Mouse (Mus musculus) kidney, embryonic 16.5 days (tissue): ENCODE measurements around the gene Gm29666. TPM values are rescaled to one million over a fixed set of nuclear protein-coding genes. Genes with fewer than 3 reads are reported as not detected.
"Not testable (repeated sequence)": the region's sequence is repeated elsewhere in the genome, so short reads cannot be mapped to it uniquely, and the experiment has no call there.

Experiments
- ATAC-seq: fragments of 200-750 bp; cut with Nextera tagmentation; 2 replicates; pipeline ENCODE4 v1.8.0; 2017; ENCODE audit warnings: moderate TSS enrichment; ENCODE audit not compliant: low FRiP score, low TSS enrichment
- H3K27ac ChIP-seq: fragments of 300-500 bp; sonication (generic); 2 replicates; pipeline ENCODE4 v1.5.1; 2014; ENCODE audit warnings: low read length
- H3K27me3 ChIP-seq: fragments of 300-500 bp; sonication (generic); 2 replicates; pipeline ENCODE4 v1.6.1; 2014; ENCODE audit warnings: low read length, control low read depth, mixed read lengths; ENCODE audit not compliant: insufficient read depth
- H3K36me3 ChIP-seq: fragments of 300-500 bp; sonication (generic); 2 replicates; pipeline ENCODE4 v1.6.1; 2014; ENCODE audit warnings: low read length, control low read depth, mixed read lengths; ENCODE audit not compliant: insufficient read depth
- H3K4me1 ChIP-seq: fragments of 300-500 bp; sonication (generic); 2 replicates; pipeline ENCODE4 v1.6.1; 2014; ENCODE audit warnings: low read length, control low read depth, mixed read lengths; ENCODE audit not compliant: insufficient read depth
- H3K4me2 ChIP-seq: fragments of 300-500 bp; sonication (generic); replicated peaks from 2 replicates; pipeline ENCODE4 v1.6.1; 2014; ENCODE audit warnings: low read depth, low read length
- H3K4me3 ChIP-seq: fragments of 300-500 bp; sonication (generic); 2 replicates; pipeline ENCODE4 v1.5.1; 2014; ENCODE audit warnings: mild to moderate bottlenecking, low read length
- H3K9ac ChIP-seq: fragments of 300-500 bp; sonication (generic); replicated peaks from 2 replicates; pipeline ENCODE4 v1.6.1; 2014; ENCODE audit warnings: low read length
- H3K9me3 ChIP-seq: fragments of 300-500 bp; sonication (generic); 2 replicates; pipeline ENCODE4 v1.6.1; 2016; ENCODE audit warnings: low read length, control low read depth
- WGBS: fragments of 180-500 bp; shearing (Covaris S2); extraction: QIAGEN DNeasy Blood & Tissue Kit; methylation state at CpG from one replicate; pipeline ENCODE4 v1.1.7; 2014; 5-methylcytosine and 5-hydroxymethylcytosine counted together
- polyA plus RNA-seq: library from polyadenylated mRNA; unstranded; fragments of >200 nt; fragmentation: Nextera tagmentation; extraction: Ambion mirVana; gene quantifications from 2 replicates; pipeline ENCODE4 v1.2.1, GENCODE M21; 2015

The Gm29666 gene
- polyA plus RNA-seq, 1 experiment from 2014 or later = 0.50 TPM

- peak overlapping the region; percentile 84 for H3K4me2 ChIP-seq
- ATAC-seq = peak; percentile 80
- WGBS = under 1% methylated on average over 56 of the region's 68 CpGs
- peak overlapping the region; percentile 99 for H3K9ac ChIP-seq
- H3K4me3 ChIP-seq = peak overlapping the region; percentile 93
- no peaks in the 10 kb centered on the region for H3K9me3 ChIP-seq
- H3K27me3 ChIP-seq = no peaks in the 10 kb centered on the region
- peaks cover 13% of the 10 kb centered on the region for H3K36me3 ChIP-seq
- peaks cover 28% of the 10 kb centered on the region for H3K4me1 ChIP-seq
- H3K27ac ChIP-seq = peak overlapping the region; percentile 98
Observed at GRCm38 (mm10) chr15:84923508-84924181, 3.8 kb upstream of the Gm29666 start.

GRCm38 (mm10) chr15:84922884-84923507 is 3.2 kb upstream of the Gm29666 start, which contains the start of gene Nup50:
Nup50 (plus strand) TSS chr15:84923411.
- Histone ChIP-seq H3K9ac (peak within 1 kb of the TSS; percentile 99), H3K4me2 (peak within 1 kb of the TSS; percentile 87), H3K27me3 (no peaks in the 10 kb centered on the region), H3K27ac (peak within 1 kb of the TSS; percentile 98), H3K4me3 (peak within 1 kb of the TSS; percentile 93), H3K9me3 (no peaks in the 10 kb centered on the region), H3K36me3 (peaks cover 8% of the 10 kb centered on the region), H3K4me1 (peaks cover 28% of the 10 kb centered on the region)
- WGBS = under 1% methylated on average over 57 of the region's 60 CpGs
- ATAC-seq = peak; percentile 92

- 89% methylated on average over 3 of the region's 3 CpGs for WGBS
- Histone ChIP-seq H3K9me3 (no peaks in the 10 kb centered on the region; the same call in 1 of the 2 replicates), H3K36me3 (no peaks in the 10 kb centered on the region), H3K9ac (no peak overlapping the region), H3K27ac (no peak overlapping the region), H3K4me3 (no peak overlapping the region), H3K27me3 (no peaks in the 10 kb centered on the region), H3K4me1 (no peaks in the 10 kb centered on the region), H3K4me2 (no peak overlapping the region)
- ATAC-seq = no peak
Observed at GRCm38 (mm10) chr15:84913201-84913600, 6.6 kb downstream of the Gm29666 start.

GRCm38 (mm10) chr15:84903843-84904385 is 15.9 kb downstream of the Gm29666 start:
- H3K4me3 ChIP-seq = no peak overlapping the region
- H3K4me1 ChIP-seq = no peaks in the 10 kb centered on the region
- no peaks in the 10 kb centered on the region for H3K27me3 ChIP-seq
- H3K4me2 ChIP-seq = no peak overlapping the region
- no peak overlapping the region for H3K9ac ChIP-seq
- H3K9me3 ChIP-seq = no peaks in the 10 kb centered on the region
- ATAC-seq = no peak
- 73% methylated on average over 7 of the region's 7 CpGs for WGBS
- H3K27ac ChIP-seq = no peak overlapping the region
- no peaks in the 10 kb centered on the region for H3K36me3 ChIP-seq

- Histone ChIP-seq H3K27me3 (no peaks in the 10 kb centered on the region), H3K36me3 (no peaks in the 10 kb centered on the region), H3K9ac (no peak overlapping the region), H3K4me1 (no peaks in the 10 kb centered on the region), H3K4me2 (no peak overlapping the region), H3K27ac (no peak overlapping the region), H3K9me3 (no peaks in the 10 kb centered on the region), H3K4me3 (no peak overlapping the region)
- ATAC-seq = no peak
- 15% methylated on average over 7 of the region's 7 CpGs for WGBS
Observed at GRCm38 (mm10) chr15:84898077-84898476, 21.8 kb downstream of the Gm29666 start.

- no peak overlapping the region for H3K27ac ChIP-seq
- WGBS = 74% methylated on average over 1 of the region's 1 CpGs
- no peaks in the 10 kb centered on the region for H3K9me3 ChIP-seq
- no peaks in the 10 kb centered on the region for H3K36me3 ChIP-seq
- H3K27me3 ChIP-seq = no peaks in the 10 kb centered on the region
- no peak overlapping the region for H3K9ac ChIP-seq
- H3K4me1 ChIP-seq = no peaks in the 10 kb centered on the region
- no peak overlapping the region for H3K4me3 ChIP-seq
- no peak overlapping the region for H3K4me2 ChIP-seq
- no peak for ATAC-seq
Observed at GRCm38 (mm10) chr15:84896664-84897063, 23.2 kb downstream of the Gm29666 start.

- not testable (repeated sequence) for H3K4me1 ChIP-seq, H3K27ac ChIP-seq, H3K4me2 ChIP-seq, H3K9ac ChIP-seq, H3K4me3 ChIP-seq, ATAC-seq, H3K36me3 ChIP-seq, H3K27me3 ChIP-seq, H3K9me3 ChIP-seq
- 74% methylated on average over 10 of the region's 10 CpGs for WGBS
Observed at GRCm38 (mm10) chr15:84896216-84896615, 23.6 kb downstream of the Gm29666 start.

- Histone ChIP-seq H3K36me3 (no peaks in the 10 kb centered on the region), H3K4me3 (no peak overlapping the region), H3K4me2 (no peak overlapping the region), H3K9ac (no peak overlapping the region), H3K27ac (no peak overlapping the region), H3K27me3 (no peaks in the 10 kb centered on the region), H3K9me3 (no peaks in the 10 kb centered on the region), H3K4me1 (no peaks in the 10 kb centered on the region)
- 0% methylated on average over 3 of the region's 3 CpGs for WGBS
- no peak for ATAC-seq
Observed at GRCm38 (mm10) chr15:84891658-84892057, 28.2 kb downstream of the Gm29666 start.

- no peaks in the 10 kb centered on the region for H3K9me3 ChIP-seq
- H3K4me1 ChIP-seq = no peaks in the 10 kb centered on the region
- 49% methylated on average over 3 of the region's 3 CpGs for WGBS
- no peak overlapping the region for H3K27ac ChIP-seq
- H3K9ac ChIP-seq = no peak overlapping the region
- H3K27me3 ChIP-seq = no peaks in the 10 kb centered on the region
- no peak overlapping the region for H3K4me3 ChIP-seq
- no peaks in the 10 kb centered on the region for H3K36me3 ChIP-seq
- ATAC-seq = no peak
- no peak overlapping the region for H3K4me2 ChIP-seq
Observed at GRCm38 (mm10) chr15:84891246-84891645, 28.6 kb downstream of the Gm29666 start.

- H3K4me3 ChIP-seq = no peak overlapping the region
- H3K36me3 ChIP-seq = no peaks in the 10 kb centered on the region
- ATAC-seq = no peak
- H3K4me2 ChIP-seq = no peak overlapping the region
- H3K4me1 ChIP-seq = no peaks in the 10 kb centered on the region
- no peak overlapping the region for H3K27ac ChIP-seq
- no peaks in the 10 kb centered on the region for H3K27me3 ChIP-seq
- 84% methylated on average over 12 of the region's 12 CpGs for WGBS
- no peaks in the 10 kb centered on the region for H3K9me3 ChIP-seq
- no peak overlapping the region for H3K9ac ChIP-seq
Observed at GRCm38 (mm10) chr15:84888066-84888465, 31.8 kb downstream of the Gm29666 start.
